Mouse (Mus musculus) heart, adult 2 months (tissue): Measurements from ENCODE around the gene Ccdc84.

Source experiments
- CTCF ChIP-seq: fragments of 200-600 bp; IDR thresholded peaks from 2 replicates; pipeline ENCODE4 v1.8.1; 2022; ENCODE audit warnings: antibody characterized with exemption, mild to moderate bottlenecking, moderate library complexity
- EP300 ChIP-seq: fragments of 200-500 bp; IDR thresholded peaks from 2 replicates; pipeline ENCODE4 v1.6.1; 2011; ENCODE audit warnings: low read depth, low read length, control low read depth; ENCODE audit not compliant: insufficient read depth
- POLR2A ChIP-seq: fragments of 200-500 bp; IDR thresholded peaks from 2 replicates; pipeline ENCODE4 v1.6.1; 2011; ENCODE audit warnings: mild to moderate bottlenecking, low read depth, low read length, control low read depth; ENCODE audit not compliant: insufficient read depth

DNA sequence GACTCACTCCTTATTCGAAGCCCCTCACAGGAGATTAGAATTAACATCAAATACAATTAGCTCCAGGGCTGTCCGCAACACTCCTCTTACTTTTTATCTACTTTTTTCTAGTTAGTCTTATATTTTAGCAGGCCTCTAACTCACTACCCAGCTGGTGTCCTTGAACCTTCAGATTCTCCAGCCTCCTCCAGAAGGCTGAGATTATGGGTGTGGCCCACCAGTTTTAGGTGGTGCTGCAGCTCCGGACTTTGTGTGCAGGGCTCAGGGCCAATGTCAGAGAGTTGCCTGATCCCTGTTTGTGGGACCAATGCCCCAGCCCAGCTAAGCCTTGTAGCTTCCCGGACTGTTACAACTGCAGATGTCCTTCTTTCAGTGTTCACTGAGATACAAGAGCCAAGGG lies 5.2 kb upstream of the Ccdc84 start:
- no peak for TF ChIP-seq EP300
- no peak for TF ChIP-seq CTCF
- no peak for TF ChIP-seq POLR2A
